Mouse (Mus musculus) CH12.LX (cell line): Measurements from ENCODE around the gene Hist1h2bf. TPM values are rescaled to one million over a fixed set of nuclear protein-coding genes. Genes with fewer than 3 reads are reported as not detected.

Experiments used
- DNase-seq: peaks from one replicate; pipeline ENCODE4 v3.0.0-alpha.2; 2013; ENCODE audit errors: extremely low read depth
- H3K27ac ChIP-seq: 2 replicates; pipeline ENCODE4 v1.5.1; 2012; ENCODE audit warnings: low read depth, mild to moderate bottlenecking, control low read depth, moderate library complexity; ENCODE audit not compliant: insufficient read depth
- H3K27me3 ChIP-seq: replicated peaks from 2 replicates; pipeline ENCODE3; 2012; ENCODE audit warnings: inconsistent platforms
- H3K36me3 ChIP-seq, 2 experiments: replicated peaks in 1 of 2; 2 replicates each; pipeline versions ENCODE3 to v1.6.1; 2012; ENCODE audit warnings: inconsistent platforms in 1 of 2, low read length in 1 of 2, mild to moderate bottlenecking in 1 of 2, mixed read lengths in 1 of 2, moderate library complexity in 1 of 2; ENCODE audit not compliant: control insufficient read depth in 1 of 2, insufficient read depth in 1 of 2
- H3K4me1 ChIP-seq, 2 experiments: 2 replicates each; pipeline ENCODE4 v1.6.1; 2012; ENCODE audit warnings: inconsistent platforms in 1 of 2, moderate library complexity in 1 of 2; ENCODE audit not compliant: insufficient read depth in 2 of 2, control insufficient read depth in 1 of 2
- H3K4me2 ChIP-seq: 2 replicates; pipeline ENCODE4 v1.6.1; 2012; ENCODE audit warnings: low read depth, mild to moderate bottlenecking, control low read depth; ENCODE audit not compliant: poor library complexity, insufficient read depth, severe bottlenecking
- H3K4me3 ChIP-seq, 3 experiments: fragments of 150-350 bp in 1 of 3; sonication (generic) in 1 of 3; replicated peaks in 1 of 3; 2 replicates each; pipeline versions ENCODE3 to v1.5.1; 2011 to 2012; ENCODE audit warnings: low read depth in 2 of 3, low read length in 2 of 3, mild to moderate bottlenecking in 2 of 3, moderate library complexity in 2 of 3, control low read depth in 1 of 3, improper control_type of control experiment in 1 of 3, inconsistent platforms in 1 of 3, mixed read lengths in 1 of 3; ENCODE audit not compliant: poor library complexity in 1 of 3
- H3K79me2 ChIP-seq: replicated peaks from 2 replicates; pipeline ENCODE4 v1.6.1; 2012; ENCODE audit warnings: mild to moderate bottlenecking, moderate library complexity; ENCODE audit not compliant: control insufficient read depth, poor library complexity, insufficient read depth, severe bottlenecking; ENCODE audit errors: extremely low read depth
- H3K9ac ChIP-seq: 2 replicates; pipeline ENCODE4 v1.6.1; 2012; ENCODE audit warnings: low read depth, mild to moderate bottlenecking, control low read depth, moderate library complexity; ENCODE audit not compliant: insufficient read depth
- H3K9me3 ChIP-seq: replicated peaks from 2 replicates; pipeline ENCODE3; 2012; ENCODE audit warnings: low read length, inconsistent platforms, mixed read lengths
- CHD2 ChIP-seq: IDR thresholded peaks from 2 replicates; pipeline ENCODE4 v1.6.1; 2011; ENCODE audit warnings: low read length, improper control_type of control experiment
- CTCF ChIP-seq, 2 experiments: IDR thresholded peaks in 1 of 2; conservative IDR thresholded peaks in 1 of 2; 2 replicates each; pipeline ENCODE4 v1.5.1; 2011 to 2012; ENCODE audit warnings: low read depth in 2 of 2, low read length in 2 of 2, improper control_type of control experiment in 1 of 2, inconsistent platforms in 1 of 2, mild to moderate bottlenecking in 1 of 2, moderate library complexity in 1 of 2
- E2F4 ChIP-seq: IDR thresholded peaks from 2 replicates; pipeline ENCODE4 v1.6.1; 2011; ENCODE audit warnings: low read depth, low read length, improper control_type of control experiment; ENCODE audit not compliant: insufficient replicate concordance
- EP300 ChIP-seq: IDR thresholded peaks from 2 replicates; pipeline ENCODE4 v1.6.1; 2011; ENCODE audit warnings: low read length, improper control_type of control experiment
- ETS1 ChIP-seq: conservative IDR thresholded peaks from 2 replicates; pipeline ENCODE4 v1.6.1; 2012; ENCODE audit warnings: low read depth, mild to moderate bottlenecking, inconsistent platforms, low read length, improper control_type of control experiment, moderate library complexity
- GABPA ChIP-seq: IDR thresholded peaks from 2 replicates; pipeline ENCODE4 v1.6.1; 2012; ENCODE audit warnings: low read depth, low read length, improper control_type of control experiment, inconsistent platforms; ENCODE audit not compliant: insufficient replicate concordance
- HCFC1 ChIP-seq: IDR thresholded peaks from 2 replicates; pipeline ENCODE4 v1.6.1; 2012; ENCODE audit warnings: low read depth, mild to moderate bottlenecking, inconsistent platforms, low read length, improper control_type of control experiment
- IRF4 ChIP-seq: IDR thresholded peaks from 2 replicates; pipeline ENCODE4 v1.6.1; 2014; ENCODE audit warnings: low read depth, mild to moderate bottlenecking, inconsistent platforms, low read length, improper control_type of control experiment
- JUN ChIP-seq: IDR thresholded peaks from 2 replicates; pipeline ENCODE4 v1.6.1; 2011; ENCODE audit warnings: low read depth, mild to moderate bottlenecking, low read length, improper control_type of control experiment, moderate library complexity; ENCODE audit not compliant: insufficient read depth
- JUND ChIP-seq: conservative IDR thresholded peaks from 2 replicates; pipeline ENCODE4 v1.6.1; 2011; ENCODE audit warnings: low read depth, low read length, improper control_type of control experiment
- KAT2A ChIP-seq: IDR thresholded peaks from 2 replicates; pipeline ENCODE4 v1.6.1; 2012; ENCODE audit warnings: low read length, improper control_type of control experiment, inconsistent platforms; ENCODE audit not compliant: insufficient replicate concordance
- MAFK ChIP-seq: IDR thresholded peaks from 2 replicates; pipeline ENCODE4 v1.6.1; 2011; ENCODE audit warnings: low read length, improper control_type of control experiment; ENCODE audit not compliant: insufficient replicate concordance
- MAX ChIP-seq: IDR thresholded peaks from 2 replicates; pipeline ENCODE4 v1.6.1; 2011; ENCODE audit warnings: low read length, improper control_type of control experiment
- MAZ ChIP-seq: IDR thresholded peaks from 2 replicates; pipeline ENCODE4 v1.6.1; 2012; ENCODE audit warnings: low read depth, mild to moderate bottlenecking, inconsistent platforms, low read length, improper control_type of control experiment, moderate library complexity
- MYC ChIP-seq: IDR thresholded peaks from 2 replicates; pipeline ENCODE4 v1.6.1; 2011; ENCODE audit warnings: low read depth, mild to moderate bottlenecking, improper control_type of control experiment, low read length
- NELFE ChIP-seq: IDR thresholded peaks from 2 replicates; pipeline ENCODE4 v1.6.1; 2011; ENCODE audit warnings: low read depth, low read length, improper control_type of control experiment
- PAX5 ChIP-seq: IDR thresholded peaks from 2 replicates; pipeline ENCODE4 v1.6.1; 2012; ENCODE audit warnings: low read length, inconsistent platforms, mixed read lengths
- POLR2A ChIP-seq: IDR thresholded peaks from 2 replicates; pipeline ENCODE4 v1.6.1; 2011; ENCODE audit warnings: low read depth, mild to moderate bottlenecking, improper control_type of control experiment, low read length
- POLR2AphosphoS2 ChIP-seq: IDR thresholded peaks from 2 replicates; pipeline ENCODE4 v1.6.1; 2011; ENCODE audit warnings: low read depth, low read length, improper control_type of control experiment
- RAD21 ChIP-seq: IDR thresholded peaks from 2 replicates; pipeline ENCODE4 v1.6.1; 2011; ENCODE audit warnings: low read depth, mild to moderate bottlenecking, low read length, improper control_type of control experiment, moderate library complexity
- RCOR1 ChIP-seq: conservative IDR thresholded peaks from 2 replicates; pipeline ENCODE4 v1.6.1; 2012; ENCODE audit warnings: low read depth, mild to moderate bottlenecking, inconsistent platforms, low read length, improper control_type of control experiment
- SIN3A ChIP-seq: IDR thresholded peaks from 2 replicates; pipeline ENCODE4 v1.6.1; 2012; ENCODE audit warnings: low read length, improper control_type of control experiment, inconsistent platforms
- SMC3 ChIP-seq: IDR thresholded peaks from 2 replicates; pipeline ENCODE4 v1.6.1; 2011; ENCODE audit warnings: low read depth, low read length, improper control_type of control experiment
- TBP ChIP-seq: conservative IDR thresholded peaks from 2 replicates; pipeline ENCODE4 v1.6.1; 2011; ENCODE audit warnings: low read depth, low read length, improper control_type of control experiment
- USF1 ChIP-seq: IDR thresholded peaks from 2 replicates; pipeline ENCODE4 v1.6.1; 2014; ENCODE audit warnings: low read depth, mild to moderate bottlenecking, inconsistent platforms, low read length, improper control_type of control experiment
- USF2 ChIP-seq: conservative IDR thresholded peaks from 2 replicates; pipeline ENCODE4 v1.6.1; 2011; ENCODE audit warnings: low read depth, low read length, improper control_type of control experiment
- ZC3H11A ChIP-seq: IDR thresholded peaks from 2 replicates; pipeline ENCODE4 v1.6.1; 2012; ENCODE audit warnings: low read depth, mild to moderate bottlenecking, inconsistent platforms, low read length, improper control_type of control experiment
- ZKSCAN1 ChIP-seq: IDR thresholded peaks from 2 replicates; pipeline ENCODE4 v1.6.1; 2012; ENCODE audit warnings: low read depth, inconsistent platforms, low read length, improper control_type of control experiment, borderline replicate concordance
- ZMIZ1 ChIP-seq: IDR thresholded peaks from 2 replicates; pipeline ENCODE4 v1.6.1; 2012; ENCODE audit warnings: low read depth, mild to moderate bottlenecking, inconsistent platforms, low read length, improper control_type of control experiment
- ZNF384 ChIP-seq: IDR thresholded peaks from 2 replicates; pipeline ENCODE4 v1.6.1; 2012; ENCODE audit warnings: low read depth, low read length, improper control_type of control experiment, inconsistent platforms
- dilution Hi-C: fragments of 300-500 bp; cut with MboI; formaldehyde crosslinking; loops from 2 replicates; pipeline ENCODE4 v1.14.3; 2020; ENCODE audit warnings: low sequenced_read_pairs; ENCODE audit not compliant: extremely low pct_unique_long_range_greater_than_20kb, extremely low pct_ligation_motif_present
- in situ Hi-C: fragments of 300-500 bp; cut with MboI; formaldehyde crosslinking; loops from 3 replicates; pipeline ENCODE4 v1.14.3; 2019; ENCODE audit warnings: low sequenced_read_pairs, low pct_ligation_motif_present, low pct_unique_long_range_greater_than_20kb, mixed read lengths
- polyA plus RNA-seq: library from polyadenylated mRNA; unstranded; fragments of >175 nt; gene quantifications from 2 replicates; pipeline ENCODE4 v1.2.1, GENCODE M21; 2012; ENCODE audit warnings: low read depth; ENCODE audit not compliant: insufficient read length
- total RNA-seq, 2 experiments: library from RNA; depleted of rRNA; stranded (reverse); fragments of 300-350 nt in 1 of 2; fragments of >200 nt in 1 of 2; gene quantifications; 2 replicates each; pipeline ENCODE4 v1.2.3; 2012 to 2014

Hist1h2bf gene
- total and polyA plus RNA-seq, 3 experiments, result 1.7 to 1,243 (median 50.8) TPM

GRCm38 (mm10) chr13:23597957-23598356, 24.0 kb upstream of the Hist1h2bf start:
- Histone ChIP-seq H3K4me3 (no peak overlapping the region), H3K27me3 (no peaks in the 10 kb centered on the region), H3K36me3 (no peaks in the 10 kb centered on the region), H3K27ac (no peak overlapping the region), H3K79me2 (no peaks in the 10 kb centered on the region), H3K4me2 (no peak overlapping the region), H3K9me3 (no peaks in the 10 kb centered on the region), H3K9ac (no peak overlapping the region), H3K4me1 (peaks cover 2 to 17% of the 10 kb centered on the region in 2 experiments; a peak in 3 of 4 replicates)
- TF ChIP-seq SMC3, result peak; percentile 63
- peak; percentile 24; the same call in 1 of the 2 replicates for TF ChIP-seq ZC3H11A
- TF ChIP-seq EP300, result no peak
- TF ChIP-seq MYC, result no peak
- no peak for TF ChIP-seq JUN
- no peak for TF ChIP-seq ZNF384
- peak; percentile 93 for TF ChIP-seq RAD21
- no peak for TF ChIP-seq PAX5
- TF ChIP-seq MAX, result no peak
- peak; percentile 81 to 89 for TF ChIP-seq CTCF (conservative IDR thresholded peaks at IDR 0.05 in 1 of 2, IDR thresholded peaks at IDR 0.05 in 1 of 2; ENCODE audit: low read depth in 2 of 2, low read length in 2 of 2)
- TF ChIP-seq MAFK, result no peak
- 0 out of 2 replicates have a peak, but pooled peaks have one; percentile 34 for TF ChIP-seq SIN3A
- 0 out of 2 replicates have a peak, but pooled peaks have one; percentile 29 for TF ChIP-seq JUND
- no peak for TF ChIP-seq RCOR1
- no peak for TF ChIP-seq POLR2A
- peak; percentile 78 for TF ChIP-seq IRF4
- TF ChIP-seq USF2, result no peak
- TF ChIP-seq NELFE, result no peak; the same call in 1 of the 2 replicates
- no peak; the same call in 1 of the 2 replicates for TF ChIP-seq HCFC1
- TF ChIP-seq KAT2A, result no peak
- no peak for TF ChIP-seq ZMIZ1
- no peak for TF ChIP-seq MAZ
- no peak for TF ChIP-seq ETS1
- no peak for TF ChIP-seq ZKSCAN1
- no peak for TF ChIP-seq CHD2
- TF ChIP-seq POLR2AphosphoS2, result no peak
- no peak for TF ChIP-seq GABPA
- TF ChIP-seq USF1, result no peak
- TF ChIP-seq TBP, result no peak
- TF ChIP-seq E2F4, result no peak
- in situ Hi-C loops, result no loop called here
- DNase-seq, result peak; percentile 84
- dilution Hi-C loops, result no loop called here
